Mouse (Mus musculus) layer of hippocampus, postnatal 14 days (tissue): ENCODE measurements around the gene Acad11. TPM values are rescaled to one million over a fixed set of nuclear protein-coding genes. Genes with fewer than 3 reads are reported as not detected.

ENCODE experiments used
- DNase-seq, 2 experiments: peaks; one replicate each; pipeline ENCODE4 v3.0.0; 2021 to 2022; ENCODE audit warnings: low spot score in 2 of 2, mixed read lengths in 1 of 2
- total RNA-seq, 2 experiments: library from RNA; stranded (reverse); gene quantifications; 2 replicates each; pipeline ENCODE4 v1.2.3; 2021

Gene Acad11
- total RNA-seq, 2 experiments from 2014 or later: 24.0 to 25.5 TPM

GRCm38 (mm10) chr9:104142805-104143204 is 79.6 kb downstream of the Acad11 start:
- no peak for DNase-seq

- DNase-seq: no peak
Measured at GRCm38 (mm10) chr9:104144314-104144996, 81.3 kb downstream of the Acad11 start.

GRCm38 (mm10) chr9:104146683-104147082 is 83.5 kb downstream of the Acad11 start:
- no peak for DNase-seq

DNA sequence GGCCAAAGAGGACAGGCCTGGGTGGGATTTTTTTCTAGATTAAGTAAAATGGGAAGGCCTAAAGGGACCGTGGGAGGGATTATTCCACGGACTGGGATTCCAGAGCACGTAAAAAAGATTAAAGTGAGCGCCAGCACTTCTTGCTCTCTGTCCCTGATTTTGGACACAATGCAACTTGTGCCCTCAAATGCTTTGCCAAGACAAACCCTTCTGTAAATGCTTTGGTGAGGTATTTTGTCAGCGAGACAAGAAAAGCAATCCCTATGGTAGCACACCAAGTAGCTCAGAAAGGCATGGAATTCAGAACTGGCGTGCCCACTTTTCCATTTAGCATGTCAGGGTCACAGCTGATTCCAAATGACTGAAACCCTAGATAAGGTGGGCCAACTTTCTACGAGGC is 85.8 kb downstream of the Acad11 start:
- no peak for DNase-seq

DNA sequence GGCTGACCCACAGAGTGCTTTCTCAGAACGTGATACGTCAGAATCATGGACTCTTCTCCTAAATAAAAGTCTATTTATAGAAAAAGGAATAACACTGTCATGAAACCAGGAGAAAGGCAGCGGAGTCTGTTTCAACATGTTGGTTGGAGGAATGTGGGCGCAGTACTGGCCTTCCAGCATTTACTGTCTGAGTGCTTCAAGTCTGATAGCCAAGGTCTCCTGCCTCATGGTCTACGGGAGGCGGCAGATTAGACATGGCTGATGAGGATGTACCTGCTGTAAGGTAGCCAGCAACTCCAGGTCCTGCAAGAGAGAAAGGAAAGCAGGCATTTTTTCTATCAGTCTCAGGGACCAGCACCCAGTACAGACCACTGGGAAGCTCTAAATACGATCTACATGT is 88.9 kb downstream of the Acad11 start:
- no peak for DNase-seq

DNA sequence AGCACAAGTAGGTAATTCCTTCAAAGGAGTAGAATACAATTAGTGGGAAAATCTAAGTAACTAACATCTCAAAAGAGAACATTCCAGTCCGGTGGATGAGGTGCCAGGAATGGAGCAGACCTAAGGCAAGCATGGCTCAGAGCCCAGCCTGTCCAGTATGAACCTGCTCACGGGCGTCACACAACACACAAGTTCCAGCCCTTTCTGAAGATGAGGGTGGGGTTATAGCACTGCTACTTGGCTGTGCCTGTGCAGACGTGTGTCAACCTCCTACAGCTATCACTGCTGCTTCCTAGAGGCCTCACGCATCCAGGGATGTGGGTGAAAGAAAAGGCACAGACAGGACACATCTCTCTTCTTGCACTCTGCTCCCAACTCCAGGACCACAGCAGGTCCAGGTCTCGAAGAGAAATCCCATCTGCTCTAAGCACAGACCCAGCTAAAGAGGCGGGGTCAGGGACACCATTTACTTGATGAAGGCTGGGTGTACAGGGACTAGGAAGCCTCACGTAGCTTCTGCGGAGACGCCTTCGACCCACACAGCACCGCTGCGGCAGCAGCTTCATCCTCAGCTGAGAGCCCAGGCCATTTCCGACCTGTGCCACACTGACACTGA is 92.0 kb downstream of the Acad11 start:
- DNase-seq: no peak

GRCm38 (mm10) chr9:104156506-104156905 is 93.3 kb downstream of the Acad11 start:
- no peak for DNase-seq

- DNase-seq: no peak
Measured at GRCm38 (mm10) chr9:104157291-104157690, 94.1 kb downstream of the Acad11 start.

DNA sequence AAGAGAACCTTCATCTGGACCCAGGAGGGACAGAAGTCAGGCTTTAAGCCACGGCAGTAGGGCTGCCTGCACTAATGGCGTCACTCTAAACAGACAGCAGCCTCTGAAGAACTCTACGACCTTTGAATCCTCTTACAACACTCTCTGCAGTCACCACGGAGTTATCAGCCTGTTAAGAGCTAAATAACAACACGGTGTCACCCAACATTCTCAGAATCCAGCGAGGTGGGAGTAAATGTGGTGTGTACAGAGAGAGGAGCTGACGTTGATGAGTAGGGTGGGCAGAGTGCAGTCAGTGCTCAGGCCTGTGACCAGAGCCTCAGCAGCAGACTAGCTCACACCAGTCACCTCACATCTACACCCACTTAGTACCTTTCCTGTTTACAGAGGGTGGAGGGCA is 97.9 kb downstream of the Acad11 start:
- DNase-seq: no peak

- no peak for DNase-seq
Measured at GRCm38 (mm10) chr9:104164194-104164593, 101.0 kb downstream of the Acad11 start.

- no peak for DNase-seq
Measured at GRCm38 (mm10) chr9:104165926-104166325, 102.7 kb downstream of the Acad11 start.

GRCm38 (mm10) chr9:104169986-104170385 is 106.8 kb downstream of the Acad11 start:
- no peak for DNase-seq

DNA sequence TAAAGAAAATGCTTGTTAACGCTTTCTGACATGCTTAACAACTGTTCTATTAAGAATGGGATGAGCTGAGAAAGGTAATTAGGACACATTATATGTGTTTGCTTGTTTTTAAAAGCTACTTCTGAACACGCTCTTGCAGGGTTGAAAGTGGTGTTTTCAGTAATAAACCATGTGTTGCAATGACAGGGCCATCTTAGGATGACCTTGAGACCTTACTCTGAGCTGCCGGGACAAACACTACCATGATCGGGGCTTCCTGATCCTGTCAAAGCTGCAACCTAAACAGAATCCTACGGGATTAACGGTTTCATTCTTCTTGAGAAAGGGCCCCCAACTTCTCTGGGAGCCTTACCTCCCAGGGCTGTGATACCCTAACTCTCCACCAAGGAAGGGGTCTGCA is 108.5 kb downstream of the Acad11 start:
- DNase-seq: no peak

GRCm38 (mm10) chr9:104172342-104172741 is 109.2 kb downstream of the Acad11 start:
- DNase-seq: no peak

Other genes with a start within 250 kb of the Acad11 start
- gene Nphp3, start 60.8 kb upstream of the Acad11 start, total RNA-seq: 1 to 10 TPM; 6.2 to 8.2 TPM
- gene Gm28305, start 22.7 kb upstream of the Acad11 start, total RNA-seq: not detected
- gene Uba5, start 243 bp upstream of the Acad11 start, total RNA-seq: 10 to 100 TPM; 39.3 to 42.4 TPM
- gene Ackr4, start 63.6 kb downstream of the Acad11 start, total RNA-seq: under 1 TPM; 0.29 to 0.46 TPM
- 10 to 100 TPM; 60.7 to 77.9 TPM for gene Dnajc13, start 199.6 kb downstream of the Acad11 start, total RNA-seq